Mouse (Mus musculus): Measurements from ENCODE around the gene Ankrd55.

GRCm38 (mm10) chr13:112318124-112318523 is 29.9 kb downstream of the Ankrd55 start:
- no peak for TF ChIP-seq CTCF (conservative IDR thresholded peaks at IDR 0.05; ENCODE audit: insufficient read depth, insufficient read length, low read depth, low read length)
- TF ChIP-seq POLR2A (IDR thresholded peaks at IDR 0.05; ENCODE audit: low read depth, low read length) = no peak
